Mouse (Mus musculus) c-Kit-positive CD71-negative TER-119-negative erythroid progenitor cells, embryonic 14.5 days (primary cell): ENCODE measurements around the gene Gm28043.

Experiments used
- DNase-seq: peaks from one replicate; pipeline ENCODE4 v3.0.0-alpha.2; 2013; ENCODE audit warnings: low read depth

Gene Gm28043

GRCm38 (mm10) chr17:29680921-29681320, 66.2 kb downstream of the Gm28043 start:
- no peak for DNase-seq

DNA sequence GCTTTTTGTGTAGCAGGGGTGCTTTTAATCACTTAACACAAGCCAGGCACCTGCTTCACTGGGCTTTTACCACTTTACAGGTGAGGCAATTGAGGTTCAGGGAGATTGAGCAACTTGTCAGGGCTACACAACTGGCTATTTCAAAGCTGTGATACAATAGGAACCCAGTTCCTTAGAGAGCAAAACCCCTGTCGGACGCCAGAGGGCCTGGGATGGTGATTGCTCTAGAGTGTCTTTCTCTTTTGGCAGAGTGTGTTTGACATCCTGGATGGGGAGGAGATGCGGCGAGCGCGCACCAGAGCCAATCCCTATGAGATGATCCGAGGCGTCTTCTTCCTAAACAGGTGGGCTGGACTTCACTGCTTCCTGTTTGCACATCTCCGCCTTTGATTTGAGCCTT, 67.0 kb downstream of the Gm28043 start:
- no peak for DNase-seq

GRCm38 (mm10) chr17:29682261-29682660, 67.6 kb downstream of the Gm28043 start:
- DNase-seq = no peak

DNA sequence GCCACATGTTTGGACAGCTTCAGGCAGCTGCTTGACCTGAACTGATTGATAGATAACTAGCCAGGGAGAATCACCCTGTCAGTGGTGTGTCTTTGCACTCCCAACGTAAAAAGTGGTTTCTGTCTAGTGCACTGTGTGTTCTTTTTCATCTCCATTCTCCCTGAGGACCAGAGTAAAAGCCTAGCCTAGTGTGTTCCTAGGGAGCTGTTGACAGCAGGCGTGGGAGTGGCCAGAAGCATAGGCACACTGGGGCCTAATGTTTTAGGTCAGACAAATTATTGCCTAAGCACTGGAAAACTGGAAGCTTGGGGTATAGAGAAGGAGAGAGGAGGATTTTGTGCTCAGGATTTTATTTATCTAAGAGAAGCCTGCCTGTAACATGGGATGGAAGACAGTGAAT, 68.5 kb downstream of the Gm28043 start:
- DNase-seq = no peak

DNA sequence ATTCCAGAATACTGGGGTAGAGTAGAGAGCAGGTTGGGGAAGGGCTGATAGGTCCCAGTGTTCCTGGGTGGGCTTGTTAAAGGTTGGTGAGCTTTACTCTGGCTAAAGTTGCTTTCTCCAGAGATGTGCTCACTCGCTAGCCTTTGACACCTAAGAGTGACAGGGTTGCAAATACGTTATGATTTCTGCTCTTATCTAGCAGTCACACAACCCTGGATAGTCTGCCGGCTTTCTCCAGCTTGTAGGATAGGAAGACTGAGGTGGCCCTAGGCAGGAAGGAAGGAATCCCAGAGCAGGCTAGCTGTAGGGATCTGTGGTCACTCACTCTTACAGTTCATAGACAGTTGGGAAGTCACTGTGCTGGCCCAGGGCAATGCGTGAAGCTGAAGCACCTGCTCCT, 69.6 kb downstream of the Gm28043 start:
- no peak for DNase-seq

- DNase-seq = no peak
Observed at GRCm38 (mm10) chr17:29686771-29687170, 72.1 kb downstream of the Gm28043 start.

DNA sequence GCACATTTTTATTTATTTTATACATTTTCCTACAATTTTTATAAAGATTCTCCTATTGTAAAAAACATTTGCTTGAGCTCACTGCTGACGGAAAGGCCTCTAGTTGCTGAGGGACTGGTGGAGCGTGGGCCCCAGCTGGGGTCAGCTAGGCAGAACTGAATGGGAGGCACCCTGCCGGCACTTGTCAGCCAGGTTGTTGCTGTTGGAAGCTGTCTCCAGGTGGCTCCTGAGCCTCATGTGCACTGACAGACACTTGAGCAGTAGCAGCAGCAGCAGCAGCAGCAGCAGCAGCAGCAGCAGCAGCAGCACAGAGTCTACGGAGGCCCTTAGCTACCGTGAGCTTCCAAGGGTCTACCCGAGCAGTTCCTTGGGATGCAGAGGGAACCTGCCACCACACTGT, 72.7 kb downstream of the Gm28043 start:
- DNase-seq = no peak

DNA sequence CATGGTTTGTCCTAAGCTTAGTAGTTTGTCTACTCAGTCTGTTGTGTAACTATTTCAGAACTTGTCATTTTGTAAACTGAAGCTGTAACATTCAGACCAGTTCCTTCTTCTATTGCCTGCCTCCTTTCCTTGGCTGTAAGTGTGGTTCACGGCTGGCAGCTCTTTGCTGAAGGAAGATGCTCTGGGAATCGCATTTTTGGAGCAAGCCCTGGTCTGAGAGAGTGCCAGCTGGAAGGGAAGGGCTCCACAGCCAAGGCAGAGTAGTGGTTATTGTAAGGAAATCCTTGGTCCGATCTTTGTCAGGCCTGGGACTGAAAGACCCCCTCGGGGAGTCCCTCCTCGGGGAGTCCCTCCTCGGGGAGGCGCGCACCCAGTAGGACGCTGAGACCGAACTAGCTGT, 73.9 kb downstream of the Gm28043 start:
- no peak for DNase-seq

DNA sequence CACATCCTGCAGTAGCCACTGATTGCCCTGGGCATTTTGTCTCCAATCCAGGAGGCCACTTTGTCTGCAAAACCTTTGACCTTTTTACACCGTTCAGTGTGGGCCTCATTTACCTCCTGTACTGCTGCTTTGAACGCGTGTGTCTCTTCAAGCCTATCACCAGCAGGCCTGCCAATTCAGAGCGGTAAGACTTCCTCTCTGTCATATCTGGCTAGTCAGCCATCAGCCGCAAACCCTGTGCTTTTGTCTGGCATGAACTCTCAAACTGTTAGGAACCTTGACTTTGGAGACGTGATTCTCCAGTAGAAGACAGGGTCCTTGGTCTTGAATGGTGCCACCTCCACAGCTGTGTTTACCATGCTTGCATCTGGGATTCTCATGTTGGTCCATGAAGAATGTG, 75.6 kb downstream of the Gm28043 start:
- DNase-seq = no peak

DNA sequence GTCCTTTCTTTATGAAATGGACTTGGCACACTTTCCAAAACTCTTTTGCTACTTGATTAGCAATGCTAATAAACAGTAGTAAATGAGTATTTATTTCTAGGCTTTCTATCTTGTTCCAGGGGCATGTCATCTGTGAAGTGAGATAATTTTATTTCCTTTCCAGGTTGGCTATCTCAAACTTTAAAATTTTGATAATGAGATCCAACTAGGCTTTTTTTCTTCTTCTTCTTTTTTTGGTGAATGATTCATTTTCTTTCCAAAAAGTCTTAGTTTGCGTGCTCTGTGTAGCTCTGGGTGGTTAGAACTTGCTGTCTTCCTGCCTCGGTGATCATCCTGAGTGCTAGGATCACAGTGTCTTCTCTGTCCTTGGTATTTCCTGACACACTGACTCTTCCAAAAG, 78.2 kb downstream of the Gm28043 start:
- DNase-seq = no peak

DNA sequence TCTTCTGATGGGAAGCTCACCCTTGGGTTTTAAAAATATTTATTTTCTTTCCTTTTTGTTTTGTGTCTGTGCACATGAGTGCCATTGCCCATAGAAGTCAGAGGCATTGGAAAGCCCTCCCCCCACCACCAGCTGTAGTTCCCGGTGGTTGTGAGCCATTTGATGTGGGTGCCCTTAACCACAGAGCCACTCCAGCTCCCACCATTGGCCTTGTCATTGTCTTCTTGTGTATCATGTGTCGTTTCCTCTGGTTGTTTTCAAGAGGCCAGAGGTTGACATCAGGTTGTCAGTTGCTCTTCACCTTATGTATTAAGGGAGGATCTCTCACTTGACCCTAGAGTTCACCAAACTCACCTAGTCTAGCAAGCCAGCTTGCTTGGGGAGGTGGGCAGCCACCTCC, 78.9 kb downstream of the Gm28043 start:
- no peak for DNase-seq

GRCm38 (mm10) chr17:29694516-29694915, 79.8 kb downstream of the Gm28043 start:
- no peak for DNase-seq

DNA sequence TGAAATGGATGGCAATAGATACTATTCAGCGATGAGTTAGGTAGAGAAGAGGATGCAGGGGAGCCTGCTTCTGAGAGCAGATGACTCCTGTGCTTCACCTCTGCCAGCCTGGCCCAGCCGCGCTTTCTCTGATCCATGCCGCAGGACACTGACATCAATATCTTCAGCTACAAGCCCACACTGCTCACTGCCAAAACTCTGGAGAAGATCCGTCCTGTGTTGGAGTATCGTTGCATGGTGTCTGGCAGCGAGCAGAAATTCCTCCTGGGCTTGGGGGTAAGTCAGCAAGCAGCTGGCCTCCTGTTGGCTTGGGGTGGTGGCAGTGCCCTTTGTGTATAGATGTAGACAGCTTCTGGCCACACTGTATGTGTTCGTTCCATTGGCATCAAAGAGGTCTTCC, 82.3 kb downstream of the Gm28043 start:
- no peak for DNase-seq

DNA sequence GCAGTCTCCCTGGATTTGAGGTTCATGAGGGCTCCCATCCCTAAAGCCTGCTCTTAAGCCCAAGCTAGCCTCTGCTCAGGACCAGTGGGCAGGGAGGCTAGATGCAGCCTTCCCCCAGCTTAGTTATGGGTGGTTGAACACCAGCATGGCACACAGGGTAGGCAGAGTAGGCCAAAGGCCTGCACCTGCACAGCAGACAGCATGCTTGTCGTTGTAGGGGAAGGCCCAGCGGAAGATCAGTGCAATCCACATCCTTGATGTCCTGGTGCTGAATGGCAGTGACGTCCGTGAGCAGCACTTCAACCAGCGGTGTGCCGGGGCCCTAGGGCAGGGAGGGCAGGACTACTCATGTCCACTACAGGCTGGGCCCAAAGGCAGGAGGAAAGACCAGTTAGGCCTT, 83.7 kb downstream of the Gm28043 start:
- no peak for DNase-seq

DNA sequence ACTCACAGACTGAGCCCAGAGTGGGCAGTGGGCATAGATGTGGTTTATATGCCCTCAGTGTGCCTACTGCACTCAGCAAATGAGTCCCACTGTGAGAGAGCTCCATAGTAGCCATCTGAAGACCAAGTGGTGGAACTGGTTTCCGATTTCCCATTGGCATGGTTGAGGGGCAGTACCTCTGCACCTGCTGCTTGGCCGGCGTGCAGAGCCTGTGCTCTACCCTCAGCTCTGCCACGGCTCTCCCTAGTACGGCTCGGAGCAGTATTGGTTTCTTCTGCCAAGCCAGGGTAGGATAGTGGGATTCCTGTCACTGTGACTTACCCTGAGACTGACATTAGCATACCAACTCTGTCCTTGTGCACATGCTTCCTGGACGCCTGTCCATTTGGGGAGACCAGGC, 85.9 kb downstream of the Gm28043 start:
- no peak for DNase-seq

GRCm38 (mm10) chr17:29702938-29703710, 88.4 kb downstream of the Gm28043 start:
- no peak for DNase-seq

GRCm38 (mm10) chr17:29704781-29705180, 90.1 kb downstream of the Gm28043 start:
- DNase-seq = no peak

DNA sequence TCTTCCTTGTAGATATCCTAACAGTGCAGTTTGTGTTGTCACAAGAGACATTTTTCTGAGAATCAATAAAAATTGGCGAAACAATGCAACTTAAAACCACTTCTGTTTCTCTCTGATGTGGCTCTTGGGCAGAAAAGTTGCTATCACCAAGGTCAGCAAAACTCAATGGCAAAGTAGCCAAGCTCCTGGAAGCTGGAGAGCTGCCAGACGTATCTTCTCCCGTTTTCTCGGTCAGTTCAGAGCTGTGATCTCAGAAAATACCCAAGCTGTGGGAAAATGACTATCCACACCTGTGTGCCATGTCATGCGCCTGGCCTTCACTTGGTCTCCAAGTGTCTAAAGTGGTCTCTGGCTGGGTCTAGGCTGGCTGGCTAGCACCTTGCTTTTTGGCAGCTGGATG, 91.2 kb downstream of the Gm28043 start:
- no peak for DNase-seq

- DNase-seq = no peak
Observed at GRCm38 (mm10) chr17:29706981-29707545, 92.4 kb downstream of the Gm28043 start.

DNA sequence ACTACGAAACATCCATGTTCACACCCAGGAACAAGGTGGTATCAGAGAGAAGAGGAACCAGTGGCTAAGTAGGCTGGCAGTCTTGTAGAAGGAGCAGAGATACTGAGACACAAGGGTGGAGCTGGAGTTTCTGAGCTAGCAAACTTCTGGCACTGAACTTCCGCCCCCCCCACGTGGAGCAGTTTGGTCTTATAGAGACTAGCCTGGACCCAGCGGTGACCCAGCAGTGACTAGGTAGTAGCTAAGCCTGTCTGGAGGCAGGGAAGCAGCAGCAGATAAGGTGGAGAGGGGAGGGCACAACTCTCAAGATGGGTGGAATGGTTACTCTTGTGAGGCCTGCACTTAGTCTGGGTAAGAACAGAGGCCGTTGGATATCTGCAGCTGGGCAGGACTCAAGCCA, 94.1 kb downstream of the Gm28043 start:
- no peak for DNase-seq

DNA sequence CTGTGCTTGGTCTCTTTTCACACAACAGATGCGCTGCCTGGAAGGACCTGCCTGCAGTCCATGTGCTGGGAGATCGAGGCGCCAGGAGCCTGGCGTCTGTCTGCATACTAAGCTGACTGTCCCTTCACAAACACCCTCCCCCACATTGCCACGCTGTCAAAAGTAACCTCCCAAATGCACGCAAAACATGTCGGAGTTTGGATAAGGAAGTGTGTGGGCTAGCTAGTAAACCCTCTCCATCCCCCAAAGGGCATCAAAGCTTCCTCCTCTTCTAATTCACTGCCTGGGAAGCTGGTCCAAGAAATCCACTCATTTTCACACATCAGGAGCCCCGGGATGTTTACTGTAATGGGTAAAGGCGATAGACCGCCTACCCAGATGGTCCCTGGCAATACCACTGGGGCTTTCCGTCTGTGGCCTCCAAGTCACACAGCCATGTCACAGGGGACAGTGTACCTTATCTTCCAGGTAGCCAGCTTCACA, 95.9 kb downstream of the Gm28043 start:
- DNase-seq = no peak

DNA sequence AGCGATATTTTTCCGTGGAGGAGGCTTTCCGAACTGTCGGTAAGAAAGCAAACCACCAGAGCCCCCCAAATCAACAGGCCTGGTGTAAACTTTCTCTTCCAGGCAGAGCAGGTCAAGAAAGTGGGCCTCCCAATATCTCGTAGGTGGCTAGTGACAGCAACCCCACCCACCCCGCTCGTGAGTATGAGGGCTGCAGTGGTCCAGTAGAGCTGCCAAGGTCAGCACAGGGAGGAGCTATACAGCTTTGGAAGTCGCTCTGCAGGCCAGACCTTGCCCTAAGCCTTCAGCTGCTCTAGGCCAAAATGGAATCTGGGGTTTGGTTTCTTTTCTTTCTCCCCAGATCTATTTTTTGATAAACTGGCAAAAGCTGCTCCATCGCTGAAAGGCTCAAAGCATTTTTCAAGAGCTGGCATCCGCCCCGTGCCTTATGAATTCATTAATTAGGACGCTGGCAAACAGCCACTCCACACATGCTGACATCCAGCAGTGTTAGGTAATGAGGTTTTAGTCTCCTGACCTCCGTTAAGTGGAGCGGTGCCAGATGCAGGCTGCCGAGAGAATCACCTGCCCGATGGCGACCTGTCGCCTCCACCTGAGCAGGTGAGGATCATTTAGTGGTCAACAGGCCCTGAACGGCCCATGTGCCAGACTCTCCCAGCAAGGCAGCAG, 96.5 kb downstream of the Gm28043 start:
- no peak for DNase-seq

GRCm38 (mm10) chr17:29711745-29712431, 97.2 kb downstream of the Gm28043 start:
- DNase-seq = no peak
